Mouse (Mus musculus) layer of hippocampus, adult 11-12 months (tissue): ENCODE results near the gene Chst11.

Source experiments
- DNase-seq: peaks from one replicate; pipeline ENCODE4 v3.0.0; 2022; ENCODE audit warnings: low spot score

Chst11 gene

DNA sequence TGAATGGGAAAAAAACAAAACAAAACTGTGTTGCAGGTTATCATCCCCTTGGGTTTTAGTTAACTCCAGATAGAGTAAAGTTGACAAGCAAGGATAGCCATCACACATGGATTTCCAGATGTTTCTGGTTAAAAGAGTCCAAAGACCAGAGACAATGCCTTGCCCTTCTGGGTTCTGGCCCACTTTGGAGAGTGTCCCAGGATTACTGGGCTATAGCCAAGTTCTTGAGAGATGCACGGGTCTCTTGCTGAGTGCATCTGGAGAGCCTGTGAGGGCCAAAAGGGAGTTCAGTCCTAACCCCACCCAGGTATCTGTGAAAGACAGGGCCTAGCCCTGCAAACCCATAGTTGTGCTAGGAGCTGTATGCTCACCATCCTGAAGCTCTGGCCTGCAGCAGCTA lies 193.4 kb downstream of the Chst11 start:
- no peak for DNase-seq

DNA sequence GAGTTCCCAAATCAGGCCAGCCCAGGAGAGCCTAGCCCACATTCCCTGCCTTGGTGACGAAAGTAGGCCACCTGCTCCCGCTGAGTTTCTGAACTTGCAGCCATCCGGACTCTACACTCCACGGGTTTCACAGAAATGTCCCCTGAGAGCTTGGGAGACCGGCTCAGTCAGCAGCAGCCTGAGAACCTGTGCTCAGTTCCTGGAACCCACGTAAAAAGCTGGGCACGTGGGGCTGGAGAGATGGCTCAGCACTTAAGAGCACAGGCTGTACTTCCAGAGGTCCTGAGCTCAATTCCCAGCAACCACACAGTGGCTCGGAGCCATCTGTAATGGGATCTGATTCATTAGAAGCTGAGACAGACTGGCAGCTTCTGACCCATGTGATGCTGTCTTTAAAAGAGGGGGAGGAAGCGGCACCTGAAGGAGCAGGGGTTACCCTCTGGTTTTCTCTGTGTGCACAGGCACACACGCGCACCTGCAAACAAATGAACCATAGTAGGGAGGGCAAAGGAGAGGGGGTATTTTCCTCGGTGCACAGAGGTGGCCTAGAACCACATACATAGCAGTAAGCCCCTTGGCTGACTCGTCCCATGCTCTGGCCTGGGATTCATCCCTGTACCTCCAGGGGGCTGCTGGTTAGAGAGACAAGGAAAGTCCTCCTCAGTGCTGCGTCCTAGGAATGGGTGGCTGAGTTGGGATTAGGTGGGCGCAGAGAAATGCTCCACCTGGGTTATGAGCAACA lies 196.7 kb downstream of the Chst11 start:
- DNase-seq, result peak; percentile 55

DNA sequence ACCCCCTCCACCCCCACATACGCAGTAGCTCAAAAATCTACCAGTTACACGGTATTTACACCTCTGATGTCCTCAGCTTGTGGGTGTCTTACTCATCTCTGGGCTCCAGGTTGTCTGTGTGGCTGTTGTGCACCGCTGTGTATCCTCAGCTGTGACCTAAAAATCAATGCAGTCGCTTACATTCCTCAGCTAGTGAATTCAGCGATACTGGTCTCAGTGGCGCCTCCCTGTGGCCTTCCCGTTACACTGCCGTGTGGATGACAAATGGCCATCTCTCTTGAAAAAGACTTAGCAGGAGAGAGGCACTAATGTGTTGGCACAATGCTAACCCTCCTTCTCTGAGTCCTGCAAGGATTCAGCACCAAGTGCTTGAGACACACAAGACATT lies 197.3 kb downstream of the Chst11 start:
- DNase-seq, result peak; percentile 87

DNA sequence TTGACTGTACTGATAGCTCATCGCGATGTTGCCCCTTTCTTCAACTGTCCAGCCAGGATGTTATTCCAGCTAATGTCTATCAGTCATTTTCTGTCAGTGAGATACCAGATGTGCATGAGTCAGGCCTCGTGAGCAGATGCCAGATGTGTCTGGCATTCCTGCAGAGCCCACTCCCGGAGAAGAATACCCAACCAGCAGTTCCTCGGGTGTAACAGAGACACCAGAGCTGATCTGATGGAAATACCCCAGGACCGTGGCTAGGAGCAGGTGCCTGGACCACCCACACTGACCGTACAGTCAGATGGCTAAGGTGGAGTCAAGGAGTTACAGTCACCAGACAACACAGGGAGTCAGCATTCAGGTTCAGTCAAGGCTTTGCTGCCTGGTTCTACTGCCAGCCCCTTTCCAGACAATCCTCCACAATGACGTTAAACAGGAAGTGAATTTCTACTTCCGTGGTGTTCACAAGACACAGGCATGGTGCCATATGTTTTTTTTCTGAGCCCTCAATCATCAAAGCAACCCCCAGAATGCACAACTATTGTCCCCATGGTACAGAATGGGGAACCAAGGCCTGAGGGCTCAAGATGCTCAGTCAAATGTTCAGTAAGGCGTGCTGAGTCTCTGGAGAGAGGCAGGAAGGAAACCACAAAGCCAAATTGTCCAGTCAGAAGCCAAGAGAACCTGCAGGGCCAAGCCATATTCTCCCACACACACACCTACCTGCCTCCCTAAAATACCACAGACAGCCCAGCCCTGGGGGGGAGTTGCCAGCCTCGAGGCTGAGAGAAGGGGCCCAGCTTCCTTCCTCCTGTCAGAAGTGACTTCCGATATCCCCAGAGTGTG lies 198.6 kb downstream of the Chst11 start:
- no peak for DNase-seq

DNA sequence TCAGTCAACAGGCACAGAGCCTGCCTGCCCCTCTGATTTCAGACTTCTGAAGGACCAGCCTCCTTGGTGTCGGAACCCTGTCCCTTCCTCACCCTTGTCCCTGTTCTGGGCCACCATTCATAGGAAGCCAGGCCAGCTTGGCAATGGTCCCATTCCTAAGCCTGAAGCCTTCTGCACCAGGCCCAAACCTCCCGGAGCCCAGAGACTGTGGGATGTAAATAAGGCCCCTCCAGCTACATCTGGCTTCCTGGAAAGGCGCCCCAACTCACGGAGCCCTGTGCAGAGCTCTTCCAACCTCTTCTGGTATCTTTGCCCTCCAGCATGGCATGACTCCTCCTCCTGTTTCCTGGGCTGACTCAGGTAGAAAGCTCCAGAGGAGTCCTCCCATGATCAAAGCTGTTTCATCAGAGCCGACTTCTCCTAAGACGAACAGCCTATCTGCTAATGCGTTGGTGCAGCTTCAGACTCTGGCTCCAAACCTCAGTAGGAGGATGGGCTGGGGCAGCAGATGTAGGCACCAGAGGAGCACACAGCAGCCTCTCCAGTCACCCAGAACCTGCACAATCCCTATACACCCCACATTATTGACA lies 199.3 kb downstream of the Chst11 start:
- peak; percentile 47 for DNase-seq

DNA sequence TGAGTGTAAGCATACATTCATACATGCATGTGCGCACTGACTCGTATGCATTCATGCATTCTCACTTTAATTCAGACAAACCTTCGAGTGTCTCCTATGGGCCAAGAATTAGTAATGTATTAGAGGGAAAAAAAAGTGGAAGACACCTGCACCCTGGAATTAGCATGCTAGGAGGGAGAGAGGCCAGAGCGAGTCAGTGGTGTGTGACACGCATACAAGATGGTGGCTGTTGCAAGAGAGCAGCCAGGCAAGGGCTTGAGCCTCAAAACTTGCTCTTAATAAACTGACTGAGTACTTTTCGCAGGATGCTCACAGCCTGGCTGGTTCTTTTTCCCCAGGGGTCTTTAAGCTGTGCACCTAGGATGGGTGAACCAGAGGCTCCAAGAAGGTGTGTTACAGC lies 199.8 kb downstream of the Chst11 start:
- DNase-seq, result no peak

DNA sequence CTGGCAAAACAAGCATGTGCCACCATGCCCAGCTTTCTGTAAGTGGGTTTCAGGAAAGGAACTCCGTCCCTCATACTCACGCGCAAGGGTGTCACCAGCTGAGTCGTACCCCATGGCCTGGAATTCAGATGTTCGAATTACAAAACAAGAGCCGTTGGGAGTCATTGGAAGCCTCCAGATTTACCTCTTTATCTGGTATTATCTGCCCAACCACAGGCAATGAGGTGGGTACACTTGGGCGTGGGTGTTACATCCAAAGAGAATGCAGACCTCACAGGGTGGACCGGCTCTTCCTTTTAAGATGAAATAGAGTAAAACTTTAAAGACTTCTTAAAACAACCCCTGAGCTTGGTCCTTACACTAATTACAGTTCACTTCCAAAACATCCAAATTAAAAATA lies 200.9 kb downstream of the Chst11 start:
- DNase-seq, result no peak

DNA sequence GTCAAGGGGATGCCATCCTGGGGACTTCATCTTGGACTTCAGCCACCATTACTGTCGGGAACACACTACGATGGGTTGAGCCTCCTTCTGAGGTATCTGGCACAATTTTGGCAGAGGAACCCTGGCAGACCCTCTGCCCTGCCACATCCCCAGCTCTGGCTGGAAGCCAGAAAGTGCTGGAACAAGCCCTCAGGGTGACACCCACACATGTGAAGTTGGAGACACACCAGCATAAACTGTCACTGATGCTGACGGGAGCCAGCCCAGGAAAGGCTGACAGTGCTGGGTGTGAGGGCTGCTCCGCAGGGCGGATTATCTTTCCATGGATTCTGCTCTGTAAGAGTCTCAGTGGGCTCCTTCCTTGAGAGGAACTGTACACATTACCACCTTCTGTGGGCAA lies 201.7 kb downstream of the Chst11 start:
- no peak for DNase-seq

DNA sequence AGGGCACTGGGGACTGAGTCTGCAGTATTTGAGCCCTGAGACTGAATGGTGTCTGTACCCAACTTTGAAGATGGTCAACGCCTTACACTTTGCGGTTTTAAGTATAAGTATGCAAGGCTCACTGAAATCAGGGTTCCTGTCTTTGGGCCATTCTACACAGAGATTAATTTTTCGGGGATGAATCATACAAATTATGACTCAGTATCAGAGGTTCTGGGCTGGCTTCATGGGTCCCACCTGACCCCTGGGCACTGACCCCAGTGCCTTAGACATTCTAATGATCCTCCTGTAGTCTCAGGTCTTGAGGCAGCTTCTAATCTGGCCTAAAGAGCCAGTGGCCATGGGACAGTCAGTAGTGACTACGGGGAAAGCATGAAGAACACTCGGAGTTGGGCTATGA lies 203.8 kb downstream of the Chst11 start:
- no peak for DNase-seq

DNA sequence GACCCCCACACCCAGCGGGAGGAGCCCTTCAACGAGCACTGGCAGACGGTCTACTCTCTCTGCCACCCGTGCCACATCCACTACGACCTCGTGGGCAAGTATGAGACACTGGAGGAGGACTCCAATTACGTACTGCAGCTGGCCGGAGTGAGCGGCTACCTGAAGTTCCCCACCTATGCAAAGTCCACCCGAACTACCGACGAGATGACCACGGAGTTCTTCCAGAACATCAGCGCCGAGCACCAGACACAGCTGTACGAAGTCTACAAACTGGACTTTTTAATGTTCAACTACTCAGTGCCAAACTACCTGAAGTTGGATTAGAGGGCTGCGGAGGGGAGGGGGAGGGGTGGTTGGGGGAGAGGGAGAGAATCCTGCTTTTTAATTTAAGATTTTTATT lies 206.2 kb downstream of the Chst11 start:
- no peak for DNase-seq

DNA sequence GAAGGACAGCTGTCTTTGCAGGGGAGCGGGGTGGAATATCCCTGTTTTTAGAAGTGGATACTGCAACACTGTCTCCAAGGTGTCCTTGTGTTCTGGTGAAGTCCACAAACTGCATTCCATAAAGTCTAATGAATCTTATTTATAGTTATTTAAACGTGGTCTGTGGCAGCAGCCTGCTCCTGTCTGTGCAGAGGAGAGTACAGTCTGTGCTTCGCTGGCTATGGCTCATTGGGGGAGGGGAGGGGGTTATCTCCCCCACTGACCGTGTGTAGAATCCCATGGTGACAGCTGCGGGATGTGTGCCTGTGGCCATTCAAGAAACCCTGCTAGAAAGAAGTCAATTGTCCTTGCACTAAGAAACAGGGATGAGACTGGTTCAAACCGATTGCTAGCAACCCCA lies 206.7 kb downstream of the Chst11 start:
- DNase-seq, result no peak

DNA sequence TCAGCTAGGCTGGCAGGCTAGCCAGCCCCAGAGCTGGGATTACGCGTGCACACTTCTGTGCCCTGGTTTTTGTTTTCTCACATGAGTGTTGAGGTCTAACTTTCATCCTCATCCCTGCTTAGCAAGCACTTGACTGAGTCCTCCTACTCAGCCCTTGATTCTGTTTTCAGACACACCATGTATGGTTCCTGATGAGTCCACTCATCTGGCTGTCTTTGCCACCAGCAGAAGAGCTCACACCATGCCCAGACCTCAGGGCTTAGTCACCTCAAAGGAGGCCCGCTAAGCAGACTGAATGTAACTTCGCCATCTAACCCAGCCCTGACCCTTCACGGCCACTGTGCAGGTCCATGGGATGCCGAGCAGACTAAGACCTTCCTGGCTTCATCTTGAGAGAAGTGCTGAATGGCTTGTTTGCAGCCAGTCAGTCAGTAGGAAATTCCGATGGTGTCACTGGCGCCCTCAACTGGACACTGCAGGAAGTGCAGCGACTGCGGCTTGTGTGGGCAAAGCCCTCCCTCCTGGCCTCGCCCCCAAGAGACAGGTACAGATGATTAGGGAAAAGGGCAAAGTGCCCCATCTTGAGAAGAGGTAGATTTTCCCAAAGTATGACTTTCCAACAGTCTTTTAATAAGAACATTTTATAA lies 212.5 kb downstream of the Chst11 start:
- DNase-seq, result peak; percentile 87

DNA sequence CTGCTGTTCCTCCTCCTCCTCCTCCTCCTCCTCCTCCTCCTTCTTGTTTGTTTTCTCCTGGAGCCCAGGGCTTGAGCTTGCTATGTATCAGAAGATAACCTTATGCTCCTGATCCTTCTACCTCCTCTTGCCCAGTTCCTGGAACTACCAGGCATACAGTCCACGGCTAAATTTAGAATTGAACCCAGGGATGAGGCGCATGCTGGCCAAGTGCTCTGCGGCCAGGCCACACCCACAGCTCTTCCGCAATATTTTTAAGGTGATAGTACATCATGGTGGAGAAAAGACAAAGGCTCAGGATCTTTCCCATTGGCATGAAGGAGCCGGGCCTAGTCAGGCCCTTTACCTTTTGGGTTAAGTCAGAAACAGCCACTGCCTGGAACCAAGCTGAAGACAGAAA lies 213.4 kb downstream of the Chst11 start:
- no peak for DNase-seq

DNA sequence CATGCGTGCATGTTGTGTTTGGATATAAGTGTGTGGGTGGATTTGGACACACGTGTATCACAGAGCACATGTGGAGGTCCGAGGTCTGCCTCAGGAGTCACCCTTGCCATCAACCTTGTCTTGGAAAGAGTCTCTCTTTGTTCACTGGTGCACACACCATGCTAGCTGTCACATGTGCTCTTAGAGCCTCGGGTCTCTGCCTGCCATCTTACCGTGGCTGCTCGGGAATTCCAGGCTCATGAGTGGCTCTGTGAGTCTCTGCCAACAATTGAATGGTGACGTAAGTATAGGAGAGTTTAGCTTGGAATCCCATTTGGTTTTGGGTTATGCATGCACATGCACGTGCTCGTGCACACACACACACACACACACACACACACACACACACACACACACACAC lies 214.0 kb downstream of the Chst11 start:
- no peak for DNase-seq

DNA sequence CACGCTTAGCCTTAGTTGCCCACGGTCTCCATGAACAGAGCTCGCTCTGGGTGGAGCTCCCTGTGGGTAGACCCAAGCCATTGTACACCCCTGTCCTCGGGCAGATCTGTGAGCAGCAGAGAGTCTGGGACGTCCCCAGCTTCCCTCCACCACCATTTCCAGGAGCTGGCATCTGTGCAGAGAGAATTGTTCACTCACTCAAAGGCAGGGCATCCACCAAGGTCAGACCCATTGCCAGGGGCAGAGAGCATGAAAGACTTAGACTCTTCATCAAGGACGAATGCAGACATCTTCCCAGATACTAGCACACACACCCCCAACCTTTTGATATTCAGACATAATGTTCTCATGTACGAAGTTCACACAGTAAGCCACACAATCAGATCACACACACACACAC lies 216.2 kb downstream of the Chst11 start:
- DNase-seq, result no peak

DNA sequence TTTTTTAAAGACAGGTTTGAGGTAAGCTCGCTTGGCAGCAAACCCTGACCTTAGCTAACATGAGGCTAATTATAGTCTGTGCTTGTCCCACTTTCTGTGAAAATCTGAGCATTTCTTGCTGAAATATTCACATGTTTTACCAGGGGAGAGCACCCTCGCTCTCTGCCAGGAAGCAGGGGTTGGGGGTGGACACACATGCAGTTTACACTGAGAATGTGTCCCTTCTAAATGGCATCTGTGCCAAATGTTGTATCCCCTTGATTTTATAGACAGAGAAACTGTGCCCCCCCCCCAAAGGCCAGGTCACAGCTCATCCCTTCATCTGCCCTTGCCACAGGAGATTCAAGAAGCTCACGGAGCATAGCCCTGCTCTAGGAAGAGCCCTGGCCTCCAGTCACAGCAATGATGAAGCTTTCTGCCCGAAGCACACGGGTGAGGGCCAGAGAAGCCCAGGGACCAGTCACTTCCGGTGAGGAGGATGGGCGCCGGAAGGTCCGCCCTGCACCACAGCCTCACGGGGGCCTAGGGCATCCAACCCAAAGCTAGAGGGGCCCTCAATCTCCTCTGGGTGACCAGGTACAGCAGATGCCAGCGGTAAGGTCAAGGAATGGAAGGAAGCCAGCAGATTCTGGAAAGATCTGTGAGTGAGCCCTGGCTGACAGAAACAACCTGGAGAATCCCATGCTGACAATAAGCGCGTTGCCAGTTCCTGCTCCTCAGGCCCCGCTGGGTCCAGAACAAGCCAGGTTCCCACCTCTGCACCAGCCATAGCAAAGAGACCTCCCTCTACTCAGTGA lies 217.8 kb downstream of the Chst11 start:
- no peak for DNase-seq

DNA sequence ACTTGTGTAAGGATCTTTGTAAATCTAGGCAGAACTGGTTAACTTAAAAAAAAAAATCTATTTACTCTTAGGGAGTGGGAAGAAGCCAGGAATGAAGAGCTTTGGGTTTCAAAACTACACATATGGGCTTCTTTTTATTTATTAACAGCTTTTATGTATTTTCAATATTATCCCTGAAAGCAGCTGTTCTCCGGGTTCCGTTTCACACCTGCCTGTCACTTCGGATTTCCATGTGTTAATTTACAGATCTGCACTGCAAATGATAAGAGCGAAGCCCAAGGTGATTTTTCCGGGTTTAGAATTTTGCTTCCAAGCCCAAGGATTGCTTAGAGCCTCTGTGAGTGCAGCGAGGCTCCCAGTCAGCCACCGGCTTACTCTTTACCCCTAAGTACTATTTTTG lies 223.1 kb downstream of the Chst11 start:
- no peak for DNase-seq

DNA sequence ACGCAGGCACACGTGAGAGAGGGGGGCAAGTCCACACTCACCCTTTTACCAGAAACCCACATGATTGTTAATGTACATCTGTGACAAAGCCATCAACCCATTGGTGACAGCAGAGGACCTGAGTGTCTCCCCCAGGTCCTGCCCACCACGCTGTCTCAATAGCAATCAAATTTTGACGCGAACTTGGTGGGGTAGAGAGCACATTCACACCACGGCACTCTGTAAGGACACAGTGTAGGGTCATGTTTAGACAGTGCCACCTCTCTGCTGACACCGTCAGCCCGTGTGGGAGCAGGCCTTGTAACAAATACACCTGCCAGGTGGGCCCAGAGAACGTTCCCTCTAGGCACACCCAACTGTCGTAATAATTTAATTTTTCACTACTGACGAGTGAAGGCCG lies 224.1 kb downstream of the Chst11 start:
- no peak for DNase-seq

DNA sequence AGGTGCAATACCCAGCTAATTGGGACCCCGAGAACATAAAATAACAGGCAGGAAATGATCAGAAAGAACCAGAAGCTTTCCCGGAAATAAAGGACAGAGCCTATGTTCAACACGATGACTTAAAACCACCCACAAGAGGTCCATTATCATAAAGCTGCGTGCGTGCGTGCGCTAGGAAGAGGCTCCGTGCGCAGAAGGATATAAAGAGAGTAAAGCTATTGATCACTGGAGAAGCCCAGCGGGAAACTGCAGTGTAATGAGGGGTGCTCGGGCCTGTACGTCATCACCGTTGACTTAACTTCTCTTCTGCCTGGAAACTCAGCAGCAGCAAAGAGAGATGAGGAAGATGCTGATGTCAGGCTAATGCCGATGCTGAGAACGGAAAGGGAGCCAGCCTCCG lies 224.8 kb downstream of the Chst11 start:
- no peak for DNase-seq

DNA sequence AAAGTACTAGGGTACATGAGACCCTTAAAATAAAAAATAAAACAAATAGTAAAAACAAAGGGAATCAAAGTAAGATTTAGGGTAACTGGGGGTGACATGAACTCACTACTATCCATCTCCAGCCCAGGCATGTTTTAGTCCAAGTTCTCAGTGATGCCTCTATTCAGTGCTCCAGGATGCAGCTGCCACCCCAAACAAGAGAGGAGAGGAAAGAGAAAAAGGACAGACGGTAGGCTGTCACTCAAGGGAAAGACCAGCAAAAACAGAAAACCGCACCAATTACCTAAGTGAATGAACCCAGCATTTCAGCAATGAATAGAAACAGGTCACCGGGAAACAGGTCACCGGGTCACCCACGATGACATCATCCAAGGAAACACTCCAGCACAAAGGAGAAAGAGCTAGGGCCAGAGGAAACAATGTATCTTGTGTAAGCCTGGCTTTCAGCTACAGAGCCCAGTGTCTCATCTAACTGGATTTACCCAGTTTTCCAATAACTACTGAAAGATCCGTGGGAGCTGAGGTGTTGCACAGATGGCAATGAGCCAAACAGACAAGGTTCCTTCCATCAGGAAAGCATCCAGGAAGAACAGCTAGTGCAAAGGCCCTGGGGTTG lies 225.8 kb downstream of the Chst11 start:
- no peak for DNase-seq

DNA sequence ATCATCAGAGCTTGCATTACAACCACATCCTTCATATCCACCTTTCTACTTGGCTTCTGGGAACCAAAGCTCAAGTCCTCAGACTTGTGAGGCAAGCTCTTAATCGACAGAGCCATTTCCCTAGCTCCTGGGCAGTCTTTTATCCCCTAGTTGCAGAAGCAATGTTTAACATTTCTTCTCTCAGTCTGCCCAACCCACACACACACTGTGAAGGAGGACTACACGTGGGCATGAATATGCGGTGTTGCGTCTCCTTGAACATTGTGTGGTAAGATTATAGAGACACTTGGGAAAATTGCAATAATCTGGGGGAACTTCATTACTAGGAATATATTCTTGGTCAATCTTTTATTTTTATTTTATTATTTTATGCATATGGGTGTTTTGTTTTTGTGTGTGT lies 227.3 kb downstream of the Chst11 start:
- no peak for DNase-seq

DNA sequence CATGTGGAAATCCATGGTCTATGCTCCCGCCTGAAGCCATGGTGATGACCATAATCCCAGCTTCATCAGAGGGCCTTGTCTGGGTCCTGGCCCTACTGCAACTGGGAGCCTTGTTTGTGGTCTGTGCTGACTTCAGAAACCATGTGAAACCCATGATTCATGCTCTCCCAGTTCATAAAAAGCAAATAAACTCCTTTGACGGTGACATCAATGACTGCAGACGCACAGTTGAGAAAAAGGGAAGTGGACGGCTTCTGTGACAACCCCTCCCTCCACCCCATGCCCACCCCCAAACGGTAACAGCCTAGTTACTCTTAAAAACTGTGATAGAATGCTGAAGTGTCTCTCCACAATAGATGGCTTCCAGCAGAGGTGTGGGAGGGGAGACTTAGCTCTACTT lies 230.3 kb downstream of the Chst11 start:
- no peak for DNase-seq
